ENCODE assay signal across 8 mouse cellular contexts in genomic region chr11:97631938-97632337, GRCm38 (mm10). TPM values are rescaled to one million over a fixed set of nuclear protein-coding genes. Genes with fewer than 3 reads are reported as not detected.
DNase-seq lines count a peak whose midpoint lies in the region; ATAC-seq and TF ChIP-seq lines count a peak whose summit lies in the region.

No protein-coding gene starts in this region.

- no peak overlapping the region for H3K27ac ChIP-seq in kidney, postnatal 0 days

- H3K27me3 ChIP-seq in kidney, postnatal 0 days (ENCODE audit: insufficient read depth, low read length), result peaks cover 35% of the 10 kb centered on the region

- peak; percentile 79 for DNase-seq in adrenal gland, adult 2 months
- DNase-seq in embryo, embryonic 10.5 days (ENCODE audit: low spot score), result peak; percentile 90
- peak; percentile 74 to 75 for DNase-seq in gastrocnemius, postnatal 4 days (ENCODE audit: low spot score in 2 of 2)
- peak; percentile 80 for DNase-seq in kidney, postnatal 0 days (ENCODE audit: low spot score)
- DNase-seq in lung, adult 18-20 months, result peak; percentile 78 to 83
- DNase-seq in ovary, postnatal 36 days (ENCODE audit: low spot score), result peak; percentile 76
- DNase-seq in thymus, postnatal 25 days, result peak; percentile 87

- H3K4me3 ChIP-seq in kidney, postnatal 0 days (replicated peaks; ENCODE audit: low read depth, low read length), result no peak overlapping the region

- 5% methylated on average over 12 of the region's 12 CpGs for WGBS in kidney, postnatal 0 days

- no peaks in the 10 kb centered on the region for H3K36me3 ChIP-seq in kidney, postnatal 0 days (ENCODE audit: insufficient read depth, low read length)

- H3K4me1 ChIP-seq in kidney, postnatal 0 days (replicated peaks; ENCODE audit: insufficient read depth, low read length), result peaks cover 19% of the 10 kb centered on the region; the same call in 1 of the 2 replicates

- no peak overlapping the region for H3K9ac ChIP-seq in kidney, postnatal 0 days (ENCODE audit: low read depth, low read length)

- no peak overlapping the region for H3K4me2 ChIP-seq in kidney, postnatal 0 days (ENCODE audit: low read length)

- peak; percentile 98 for TF ChIP-seq CTCF in kidney, postnatal 0 days (IDR thresholded peaks at IDR 0.05; ENCODE audit: low read depth)

- ATAC-seq in CD4-positive, CD25-positive, alpha-beta regulatory T cell, adult 4 months, result peak; percentile 73
- no peak for ATAC-seq in kidney, postnatal 0 days (replicated peaks; ENCODE audit: low FRiP score, low read depth)

- H3K9me3 ChIP-seq in kidney, postnatal 0 days (replicated peaks; ENCODE audit: low read length), result no peaks in the 10 kb centered on the region

RNA-seq across cellular contexts. Expression of gene Epop, which starts 2.4 kb away (rescaled TPM):
- under 1 TPM; 0.43 to 0.78 TPM for polyA plus RNA-seq in CD4-positive, CD25-positive, alpha-beta regulatory T cell, adult 4 months (2017; shearing (Covaris generic))
- total RNA-seq in adrenal gland, adult 2 months (2021), result 1 to 10 TPM; 2.0 to 6.8 TPM
- 10.6 and 16.2 TPM in 2 replicates for polyA plus RNA-seq in adrenal gland, adult 2 months (2012; rRNA removed)
- total RNA-seq in gastrocnemius, postnatal 4 days (2021), result under 1 TPM; 0.47 to 0.76 TPM
- polyA plus RNA-seq in kidney, postnatal 0 days (2015; fragmentation: Nextera tagmentation; extraction: Ambion mirVana), result 2.9 and 4.1 TPM in 2 replicates

RNA-seq across cellular contexts. Expression of gene Mllt6, which starts 31.3 kb away (rescaled TPM):
- polyA plus RNA-seq in CD4-positive, CD25-positive, alpha-beta regulatory T cell, adult 4 months (2017; shearing (Covaris generic)), result 10 to 100 TPM in 1 of 2 experiments, 1 to 10 TPM in 1; 8.0 to 14.1 TPM
- total RNA-seq in adrenal gland, adult 2 months (2021), result 10 to 100 TPM; 30.6 to 51.2 TPM
- polyA plus RNA-seq in adrenal gland, adult 2 months (2012; rRNA removed), result 73.0 and 85.8 TPM in 2 replicates
- 10 to 100 TPM; 30.8 to 32.1 TPM for total RNA-seq in gastrocnemius, postnatal 4 days (2021)
- polyA plus RNA-seq in kidney, postnatal 0 days (2015; fragmentation: Nextera tagmentation; extraction: Ambion mirVana), result 2.3 TPM in 2 replicates

RNA-seq across cellular contexts. Expression of gene Cisd3, which starts 53.7 kb away (rescaled TPM):
- 10 to 100 TPM; 63.5 to 80.3 TPM for polyA plus RNA-seq in CD4-positive, CD25-positive, alpha-beta regulatory T cell, adult 4 months (2017; shearing (Covaris generic))
- total RNA-seq in adrenal gland, adult 2 months (2021), result 100 to 1,000 TPM; 183 to 265 TPM
- 61.6 and 66.4 TPM in 2 replicates for polyA plus RNA-seq in adrenal gland, adult 2 months (2012; rRNA removed)
- 10 to 100 TPM; 65.5 to 72.0 TPM for total RNA-seq in gastrocnemius, postnatal 4 days (2021)
- 69.2 and 70.9 TPM in 2 replicates for polyA plus RNA-seq in kidney, postnatal 0 days (2015; fragmentation: Nextera tagmentation; extraction: Ambion mirVana)

RNA-seq across cellular contexts. Expression of gene Srcin1, which starts 56.0 kb away (rescaled TPM):
- polyA plus RNA-seq in CD4-positive, CD25-positive, alpha-beta regulatory T cell, adult 4 months (2017; shearing (Covaris generic)), result not detected
- 10 to 100 TPM; 11.2 to 13.9 TPM for total RNA-seq in adrenal gland, adult 2 months (2021)
- polyA plus RNA-seq in adrenal gland, adult 2 months (2012; rRNA removed), result 13.8 and 17.9 TPM in 2 replicates
- 1 to 10 TPM; 1.3 to 1.7 TPM for total RNA-seq in gastrocnemius, postnatal 4 days (2021)
- 0.59 and 0.70 TPM in 2 replicates for polyA plus RNA-seq in kidney, postnatal 0 days (2015; fragmentation: Nextera tagmentation; extraction: Ambion mirVana)
